Mouse (Mus musculus): Measurements from ENCODE around the gene 4931409K22Rik.

DNA sequence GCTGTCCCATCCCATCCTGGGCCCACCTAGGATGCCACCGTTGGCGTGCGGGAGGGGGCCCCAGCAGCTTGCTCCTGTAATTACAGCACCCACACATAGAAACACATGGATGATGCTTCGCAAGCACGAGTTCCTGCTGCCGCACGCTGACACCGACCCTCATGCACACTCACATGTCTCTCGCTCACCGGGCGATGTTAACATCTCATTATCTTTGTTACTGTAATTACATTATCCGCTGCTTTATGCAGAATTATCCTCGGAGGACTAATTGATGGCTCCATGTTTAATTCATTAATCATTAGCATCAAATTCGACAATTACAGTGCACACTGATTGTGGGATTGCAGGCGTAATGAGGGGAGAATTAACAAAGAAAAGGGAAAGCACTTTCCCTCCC is 61.6 kb downstream of the 4931409K22Rik start:
- no peak for TF ChIP-seq GATA1 (IDR thresholded peaks at IDR 0.05; ENCODE audit: borderline replicate concordance, low read length)
- no peak for TF ChIP-seq FLI1 (IDR thresholded peaks at IDR 0.05; ENCODE audit: low read length)

Data from megakaryocyte, embryonic 14.5 days (primary cell).